Mouse (Mus musculus) kidney, adult 2 months (tissue): Measurements from ENCODE around the gene Gimap8. TPM values are rescaled to one million over a fixed set of nuclear protein-coding genes. Genes with fewer than 3 reads are reported as not detected.
"Not testable (repeated sequence)": the region's sequence is repeated elsewhere in the genome, so short reads cannot be mapped to it uniquely, and the experiment has no call there.

Experiments
- DNase-seq: peaks from one replicate; pipeline ENCODE4 v3.0.0; 2021
- H3K27ac ChIP-seq: fragments of 200-500 bp; 2 replicates; pipeline ENCODE4 v1.5.1; 2012; ENCODE audit warnings: low read depth, low read length, control low read depth, inconsistent platforms; ENCODE audit not compliant: insufficient read depth
- H3K27me3 ChIP-seq: fragments of 200-500 bp; replicated peaks from 2 replicates; pipeline ENCODE4 v1.6.1; 2012; ENCODE audit warnings: mild to moderate bottlenecking, moderate library complexity, low read length, inconsistent platforms; ENCODE audit not compliant: control insufficient read depth, insufficient read depth
- H3K36me3 ChIP-seq: fragments of 200-500 bp; 2 replicates; pipeline ENCODE4 v1.6.1; 2012; ENCODE audit warnings: mild to moderate bottlenecking, moderate library complexity, low read length, inconsistent platforms; ENCODE audit not compliant: control insufficient read depth, insufficient read depth
- H3K4me1 ChIP-seq: fragments of 200-500 bp; 2 replicates; pipeline ENCODE4 v1.6.1; 2011; ENCODE audit warnings: low read length; ENCODE audit not compliant: control insufficient read depth, insufficient read depth
- H3K4me3 ChIP-seq: fragments of 200-500 bp; 2 replicates; pipeline ENCODE4 v1.5.1; 2011; ENCODE audit warnings: mild to moderate bottlenecking, low read depth, low read length, control low read depth; ENCODE audit not compliant: insufficient read depth
- CTCF ChIP-seq: fragments of 200-500 bp; conservative IDR thresholded peaks from 2 replicates; pipeline ENCODE4 v1.5.1; 2011; ENCODE audit warnings: low read depth, mild to moderate bottlenecking, control low read depth, low read length, moderate library complexity, mixed read lengths; ENCODE audit not compliant: insufficient read depth, insufficient read length
- POLR2A ChIP-seq: fragments of 200-500 bp; IDR thresholded peaks from one replicate; pipeline ENCODE4 v1.6.1; 2011; ENCODE audit warnings: low read depth, low read length, control low read depth
- WGBS: fragments of 180-500 bp; shearing (Covaris S2); methylation state at CpG from one replicate; pipeline ENCODE4 v1.1.7; 2018; 5-methylcytosine and 5-hydroxymethylcytosine counted together
- polyA plus RNA-seq: library from polyadenylated mRNA; depleted of rRNA; stranded (reverse); fragments of >200 nt; gene quantifications from 2 replicates; pipeline ENCODE4 v1.2.3, GENCODE M21; 2012

Gimap8 gene
- polyA plus RNA-seq, 1 experiment: 9.1 TPM

DNA sequence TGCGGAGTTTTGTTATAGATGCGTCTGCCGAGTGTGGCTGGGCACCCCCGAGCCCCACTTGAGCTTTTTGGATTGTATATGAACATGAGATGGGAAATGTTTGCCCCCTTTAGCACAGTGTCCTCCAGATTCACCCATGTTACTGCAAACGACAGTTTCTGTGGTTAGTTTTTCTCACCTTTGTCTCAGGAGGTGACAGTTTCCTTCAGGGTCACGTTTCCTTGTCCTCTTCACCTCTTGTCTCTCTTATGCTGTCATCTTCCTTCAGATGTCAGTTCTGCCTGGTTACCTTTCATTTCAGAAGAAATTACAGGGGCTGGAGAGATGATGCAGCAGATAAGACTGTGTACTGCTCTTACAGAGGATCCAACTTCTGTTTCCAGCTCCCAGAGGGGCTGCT, 32.7 kb downstream of the Gimap8 start:
- no peaks in the 10 kb centered on the region for H3K36me3 ChIP-seq
- 78% methylated on average over 6 of the region's 6 CpGs for WGBS
- H3K4me3 ChIP-seq: no peak overlapping the region
- H3K27me3 ChIP-seq: no peaks in the 10 kb centered on the region
- peaks cover 8% of the 10 kb centered on the region; the same call in 1 of the 2 replicates for H3K4me1 ChIP-seq
- H3K27ac ChIP-seq: no peak overlapping the region
- no peak for DNase-seq
- no peak for TF ChIP-seq POLR2A
- TF ChIP-seq CTCF: no peak

DNA sequence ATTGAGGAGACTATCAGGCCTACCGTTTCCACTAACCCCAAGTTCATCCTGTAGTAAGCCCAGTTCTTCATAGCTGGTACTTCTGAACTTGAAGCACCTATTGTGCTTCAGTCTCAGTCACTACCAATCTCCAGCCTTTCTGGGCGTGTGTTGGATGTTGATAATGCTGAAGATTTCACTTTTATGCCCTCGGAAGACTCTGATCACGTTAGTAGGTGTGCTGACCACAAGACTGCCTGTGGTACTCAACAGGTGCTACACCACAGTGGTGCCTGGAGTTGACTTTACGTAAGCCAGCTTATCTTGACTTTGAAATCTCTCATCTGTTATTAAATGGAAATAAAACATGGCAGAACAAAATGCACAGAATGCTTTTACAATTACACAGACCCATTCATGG, 33.4 kb downstream of the Gimap8 start:
- no peak for DNase-seq
- H3K4me1 ChIP-seq: peaks cover 2% of the 10 kb centered on the region; the same call in 1 of the 2 replicates
- 83% methylated on average over 5 of the region's 5 CpGs for WGBS
- H3K36me3 ChIP-seq: no peaks in the 10 kb centered on the region
- H3K27me3 ChIP-seq: no peaks in the 10 kb centered on the region
- no peak overlapping the region for H3K4me3 ChIP-seq
- no peak overlapping the region for H3K27ac ChIP-seq
- TF ChIP-seq CTCF (no peak), POLR2A (no peak)

DNA sequence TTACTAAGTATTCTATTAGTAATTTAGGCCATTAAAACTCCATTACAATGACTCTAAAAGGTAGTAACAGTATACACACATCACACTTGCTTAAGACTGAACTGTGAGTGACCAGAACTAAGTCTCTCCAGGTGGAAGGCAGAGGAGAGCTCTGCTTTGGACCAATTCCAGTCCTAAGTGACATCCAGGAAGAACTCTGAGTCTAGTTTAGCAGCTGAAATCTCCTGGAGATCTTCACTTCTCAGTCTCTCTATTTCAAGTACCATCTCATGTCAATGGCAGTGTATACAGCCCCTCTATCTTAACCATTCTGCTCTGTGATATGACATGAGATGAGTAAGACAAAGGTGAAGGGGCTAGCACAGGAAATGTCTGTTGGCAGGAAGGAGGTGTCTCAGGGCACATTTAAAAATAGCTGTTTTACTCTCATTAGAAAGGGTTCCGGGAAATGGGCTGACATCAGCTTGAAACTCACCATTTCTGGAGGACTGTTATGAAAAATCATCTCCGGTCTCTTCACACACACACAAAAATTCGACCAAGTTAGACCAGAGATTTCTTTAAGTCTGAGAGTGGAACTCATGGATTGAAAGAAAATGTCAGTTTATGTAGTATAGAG, 34.5 kb downstream of the Gimap8 start:
- Histone ChIP-seq H3K4me3 (no peak overlapping the region), H3K27me3 (no peaks in the 10 kb centered on the region), H3K27ac (peak overlapping the region; percentile 86), H3K36me3 (no peaks in the 10 kb centered on the region), H3K4me1 (peaks cover 2% of the 10 kb centered on the region; the same call in 1 of the 2 replicates)
- TF ChIP-seq POLR2A (no peak), CTCF (no peak)
- DNase-seq: peak; percentile 80
- 70% methylated on average over 3 of the region's 3 CpGs for WGBS

DNA sequence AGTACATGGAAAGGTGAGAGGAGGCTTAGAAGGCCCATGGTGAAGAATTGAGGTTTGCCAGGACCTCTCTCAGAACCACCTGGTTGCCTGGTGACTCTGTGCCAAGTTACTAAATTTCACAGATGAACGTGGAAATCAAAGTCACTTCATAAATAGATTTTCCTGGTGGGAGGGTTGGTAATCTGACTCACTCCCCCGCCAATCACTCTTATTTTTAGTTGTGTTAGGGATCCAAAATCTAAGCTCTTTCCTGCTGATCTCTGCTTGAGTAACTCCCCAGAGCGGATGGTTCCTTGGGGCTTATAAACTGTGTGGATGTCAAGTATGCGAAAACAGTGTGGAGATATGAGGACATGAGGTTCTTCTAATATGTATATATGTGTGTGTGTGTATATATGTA, 35.2 kb downstream of the Gimap8 start:
- no peak for TF ChIP-seq POLR2A

DNA sequence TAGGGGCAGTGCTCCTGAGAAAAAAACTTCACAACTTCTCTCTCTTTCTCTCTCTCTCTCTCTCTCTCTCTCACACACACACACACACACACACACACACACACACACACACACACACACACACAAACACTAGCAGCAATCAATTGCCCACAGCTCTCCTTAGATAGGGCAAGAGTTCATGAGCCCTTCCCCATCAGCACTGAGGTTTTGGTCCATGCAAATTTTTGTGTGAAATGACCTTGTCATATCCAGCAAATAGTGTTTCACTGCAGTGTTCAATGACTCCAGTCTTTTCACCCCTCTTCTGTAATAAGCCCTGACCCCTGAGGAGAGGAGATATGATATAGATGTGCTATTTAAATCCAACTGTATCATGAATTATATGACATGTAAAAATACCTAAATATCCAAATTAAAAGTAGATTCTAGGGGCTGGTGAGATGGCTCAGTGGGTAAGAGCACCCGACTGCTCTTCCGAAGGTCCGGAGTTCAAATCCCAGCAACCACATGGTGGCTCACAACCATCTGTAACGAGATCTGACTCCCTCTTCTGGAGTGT, 36.3 kb downstream of the Gimap8 start:
- 93% methylated on average over 4 of the region's 4 CpGs for WGBS
- H3K27me3 ChIP-seq: not testable (repeated sequence)
- peak overlapping the region; percentile 60 for H3K27ac ChIP-seq

More for the DNA sequence above, 35.2 kb downstream of the Gimap8 start:
- Histone ChIP-seq H3K36me3 (no peaks in the 10 kb centered on the region), H3K27me3 (no peaks in the 10 kb centered on the region), H3K27ac (peak overlapping the region; percentile 76), H3K4me1 (no peaks in the 10 kb centered on the region; the same call in 1 of the 2 replicates), H3K4me3 (no peak overlapping the region)
- no peak for DNase-seq
- 62% methylated on average over 4 of the region's 4 CpGs for WGBS

DNA sequence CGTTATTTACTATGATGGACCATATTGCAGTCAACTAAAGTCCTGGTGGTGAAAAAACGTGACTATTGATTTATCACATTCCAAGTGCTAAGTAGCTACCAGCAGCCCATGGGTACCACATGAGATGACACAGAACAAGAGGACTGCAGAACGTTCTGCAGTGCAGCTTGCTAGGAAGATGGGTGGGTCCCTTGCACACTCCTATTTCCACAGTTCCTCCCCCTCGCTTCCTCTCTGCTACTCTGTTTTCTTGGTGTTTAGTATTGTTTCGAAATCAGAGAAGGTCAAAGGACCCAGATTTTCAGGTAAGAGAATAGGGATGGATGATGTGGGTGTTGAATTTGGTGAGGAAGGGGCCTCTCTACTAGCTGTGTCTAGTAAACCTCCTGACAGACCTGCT, 37.3 kb downstream of the Gimap8 start, which contains the start of gene Gimap4:
TSS of gene Gimap4 (plus strand) at position 231 of the 400 bp plus-strand sequence.
- 54% methylated on average over 5 of the region's 5 CpGs for WGBS
- no peaks in the 10 kb centered on the region for H3K27me3 ChIP-seq
- peak within 1 kb of the TSS; percentile 56 for H3K4me3 ChIP-seq
- H3K36me3 ChIP-seq: no peaks in the 10 kb centered on the region
- no peak for TF ChIP-seq POLR2A
- TF ChIP-seq CTCF: no peak
- no peaks in the 10 kb centered on the region for H3K4me1 ChIP-seq
- peak; percentile 69 for DNase-seq
- peak within 1 kb of the TSS; percentile 93 for H3K27ac ChIP-seq

More for the DNA sequence above, 36.3 kb downstream of the Gimap8 start:
- H3K36me3 ChIP-seq, H3K4me3 ChIP-seq, DNase-seq, H3K4me1 ChIP-seq: not testable (repeated sequence)

DNA sequence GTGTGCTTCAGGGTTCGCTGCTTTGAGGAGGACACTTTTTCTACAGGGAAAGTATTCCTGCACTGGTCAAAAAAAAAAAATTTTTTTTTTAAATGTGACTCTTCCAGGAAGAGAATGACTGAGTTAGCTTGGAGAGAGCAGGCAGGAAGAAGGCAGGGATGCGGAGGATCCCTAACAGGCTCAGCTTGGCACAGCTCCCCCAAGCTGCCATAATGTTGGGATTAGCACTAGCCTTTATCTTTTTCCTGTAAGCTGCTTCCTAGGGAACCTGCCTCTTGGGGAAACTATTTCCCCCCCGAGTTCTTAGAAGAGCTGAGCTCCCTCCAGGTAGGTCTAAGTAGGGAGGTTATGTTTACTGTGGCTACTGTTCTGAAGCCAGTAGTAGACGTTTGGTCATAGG, 37.8 kb downstream of the Gimap8 start:
- H3K27me3 ChIP-seq: no peaks in the 10 kb centered on the region
- peak; percentile 69 for DNase-seq
- H3K27ac ChIP-seq: peak overlapping the region; percentile 93
- TF ChIP-seq POLR2A (no peak), CTCF (no peak)
- no peaks in the 10 kb centered on the region for H3K36me3 ChIP-seq
- H3K4me1 ChIP-seq: no peaks in the 10 kb centered on the region
- WGBS: 54% methylated on average over 4 of the region's 4 CpGs
- peak overlapping the region; percentile 56 for H3K4me3 ChIP-seq
